Mouse (Mus musculus) CD4-positive, CD25-positive, alpha-beta regulatory T cell, adult 4 months (primary cell): ENCODE data around the gene Ptpre. TPM values are rescaled to one million over a fixed set of nuclear protein-coding genes. Genes with fewer than 3 reads are reported as not detected.

Source experiments
- ATAC-seq: one replicate; pipeline ENCODE4 v1.8.0; 2017
- polyA plus RNA-seq, 2 experiments: library from polyadenylated mRNA; unstranded; fragments of 100-300 nt; shearing (Covaris generic); gene quantifications; one replicate each; pipeline ENCODE4 v1.2.1; 2017

Gene Ptpre
- polyA plus RNA-seq, 2 experiments from 2014 or later: 36.3 to 38.2 TPM

- ATAC-seq: peak; percentile 89
Observed at GRCm38 (mm10) chr7:135580306-135581091, 43.2 kb downstream of the Ptpre start.

DNA sequence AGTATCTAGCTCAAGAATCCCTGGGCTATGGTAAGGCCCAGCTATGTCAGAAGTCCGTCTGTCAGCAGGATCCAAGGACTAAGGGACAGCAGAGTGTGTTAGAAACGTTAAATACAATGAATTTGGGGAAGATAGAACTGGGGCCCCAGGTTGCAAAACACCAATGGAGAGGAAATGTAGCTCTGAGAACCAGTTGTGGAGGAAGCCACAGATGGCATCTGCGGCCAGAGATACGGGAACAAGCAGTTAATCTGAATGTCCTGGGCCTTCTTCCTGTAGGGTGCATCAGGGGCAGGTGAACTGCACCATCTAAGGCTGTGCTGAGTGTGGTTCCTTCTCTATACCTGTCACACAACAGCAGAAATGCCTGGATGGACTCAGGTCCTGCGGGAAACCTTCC lies 43.8 kb downstream of the Ptpre start:
- no peak for ATAC-seq

DNA sequence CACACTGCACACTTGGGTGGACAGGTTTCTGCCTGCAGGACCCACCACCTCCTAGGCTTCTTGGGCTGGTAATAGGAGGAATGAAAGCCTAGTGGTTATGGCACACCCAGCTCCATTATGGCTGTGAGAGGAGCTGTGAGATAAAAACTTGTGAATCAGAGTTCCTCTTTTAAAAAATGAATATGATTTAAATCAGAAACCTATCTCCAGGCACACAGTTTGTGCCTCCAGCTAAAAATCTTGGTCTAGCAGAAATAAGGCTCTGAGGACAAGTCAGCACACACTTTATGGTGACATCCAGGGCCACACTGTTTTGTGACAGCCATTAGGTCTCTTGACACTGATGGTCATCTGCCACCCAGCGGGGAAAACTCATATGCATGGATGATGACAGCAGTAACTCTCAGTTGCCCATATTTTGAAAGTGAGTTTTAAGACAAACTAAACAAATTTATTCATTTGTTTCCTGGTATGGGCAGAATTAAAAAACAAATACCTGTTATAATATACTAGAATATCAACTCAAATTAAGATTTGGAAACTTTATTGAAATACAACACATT lies 47.9 kb downstream of the Ptpre start:
- no peak for ATAC-seq

- ATAC-seq: no peak
Observed at GRCm38 (mm10) chr7:135586402-135586801, 49.1 kb downstream of the Ptpre start.

DNA sequence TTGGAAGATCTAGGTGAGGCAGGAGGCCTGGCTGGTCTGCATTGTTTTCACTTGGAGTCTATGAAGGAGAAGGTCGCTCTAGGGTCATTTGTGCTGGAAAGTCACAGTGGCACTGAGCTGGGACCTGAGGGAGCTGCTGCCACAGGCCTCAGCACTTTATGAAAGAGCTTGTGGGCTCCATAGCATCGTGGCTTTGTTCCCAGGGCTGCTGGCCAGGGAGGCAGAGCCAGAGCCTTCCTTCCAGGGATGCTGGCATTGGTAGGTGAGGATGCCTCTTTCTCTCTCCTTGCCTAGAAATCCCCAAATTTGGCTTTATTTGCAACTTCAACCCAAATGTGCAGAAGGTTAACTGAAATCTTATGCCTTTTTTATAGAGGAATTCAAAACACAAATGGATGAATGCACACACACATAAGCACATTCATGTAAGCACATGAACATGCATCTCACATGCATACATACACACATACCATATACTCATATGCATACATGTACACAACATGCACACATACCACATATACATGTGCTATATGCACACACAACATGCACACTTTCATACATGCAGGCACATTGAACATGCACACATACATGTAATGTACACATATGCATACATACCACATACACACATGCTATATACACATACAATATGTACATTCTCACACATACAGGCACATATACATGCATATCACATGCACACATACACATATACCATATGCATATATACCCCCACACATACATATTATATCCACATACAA lies 50.7 kb downstream of the Ptpre start:
- no peak for ATAC-seq

DNA sequence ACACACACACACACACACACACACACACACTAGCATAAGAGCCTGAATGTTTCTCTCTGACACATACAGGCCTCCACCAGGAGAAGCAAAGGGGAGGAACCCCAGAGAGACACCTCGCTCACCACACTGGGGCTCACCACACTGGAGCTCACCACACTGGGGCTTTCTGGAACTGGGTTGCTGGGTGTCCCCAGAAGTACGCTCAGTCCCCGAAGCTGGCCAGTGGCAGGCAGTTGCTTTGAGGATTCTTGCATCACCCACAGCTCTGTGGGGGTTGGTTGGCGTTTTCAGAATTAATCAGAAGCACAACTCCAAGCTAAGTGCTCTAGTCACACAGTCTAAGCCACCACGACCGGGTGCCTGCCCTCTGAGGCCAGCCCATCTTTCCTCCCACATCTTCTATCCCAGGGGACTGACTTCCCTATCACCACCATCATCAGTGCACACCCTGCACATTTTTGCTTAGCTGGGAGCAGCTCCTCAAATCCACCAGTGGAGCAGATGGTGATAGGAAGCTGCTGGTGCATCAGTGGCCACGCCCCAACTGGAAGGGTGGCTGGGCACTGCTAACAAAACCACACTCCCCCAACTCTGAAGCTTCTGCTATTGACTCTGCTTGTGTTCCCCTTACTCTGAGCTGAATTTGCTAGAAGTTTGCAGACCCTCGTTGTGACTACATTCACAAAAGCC lies 51.5 kb downstream of the Ptpre start:
- peak; percentile 20 for ATAC-seq

DNA sequence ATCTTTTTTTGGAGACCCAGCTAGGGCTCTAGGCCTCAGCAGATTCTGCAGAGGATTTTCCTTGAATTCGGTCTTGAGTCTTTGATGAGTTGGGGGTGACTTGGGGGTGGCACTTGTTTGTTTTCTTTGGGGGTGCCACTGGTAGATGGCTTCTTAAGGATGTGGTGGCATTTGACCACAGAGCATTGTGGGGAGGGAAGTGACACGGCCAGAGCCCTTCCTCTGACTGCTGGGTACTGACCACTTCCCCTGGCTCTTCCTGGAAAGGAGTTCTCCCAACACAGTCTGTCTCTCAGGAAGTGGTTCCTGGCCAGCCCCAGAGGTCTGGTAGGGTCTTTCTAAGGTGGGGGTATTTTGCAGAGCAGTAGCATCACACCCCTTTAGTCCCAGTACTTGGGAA lies 54.2 kb downstream of the Ptpre start:
- ATAC-seq: no peak

DNA sequence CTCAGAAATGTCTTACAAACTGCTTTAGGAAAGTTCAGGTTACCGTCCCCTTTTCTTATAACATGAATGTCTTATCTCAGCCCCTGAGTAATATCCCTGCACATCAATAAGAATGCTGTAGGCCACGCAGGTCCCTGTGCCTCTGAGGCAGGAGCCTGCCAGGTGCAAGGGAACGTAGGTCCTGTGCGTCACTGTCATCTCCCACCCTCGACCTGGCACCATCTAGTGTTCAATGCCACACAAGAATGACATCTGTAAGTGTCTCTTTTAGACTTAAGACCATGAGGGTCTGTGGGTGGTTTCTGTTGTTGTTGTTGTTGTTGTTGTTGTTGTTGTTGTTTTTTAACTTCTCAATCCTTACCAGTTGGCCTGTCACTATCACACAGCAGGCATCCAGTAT lies 56.0 kb downstream of the Ptpre start:
- no peak for ATAC-seq

DNA sequence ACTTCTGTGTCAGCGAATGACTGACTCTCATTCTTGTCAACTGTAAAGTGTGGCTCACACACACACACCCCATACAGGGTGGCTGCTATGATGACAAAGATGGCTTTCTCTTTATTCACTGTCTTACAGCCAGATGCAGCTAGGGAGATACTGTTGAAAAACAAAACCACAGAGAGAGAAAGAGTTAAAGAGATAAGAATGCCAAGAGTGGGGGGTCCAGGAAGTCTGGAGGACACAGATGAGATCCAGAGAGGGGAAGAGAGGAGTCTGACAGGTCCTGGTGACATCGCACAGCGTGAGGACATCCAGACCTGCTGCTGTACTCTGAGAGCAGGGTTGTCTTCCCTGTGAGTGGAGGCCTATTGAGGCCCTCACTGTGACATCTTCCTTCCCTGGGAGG lies 56.5 kb downstream of the Ptpre start:
- ATAC-seq: no peak

GRCm38 (mm10) chr7:135594676-135595075 lies 57.4 kb downstream of the Ptpre start:
- ATAC-seq: no peak

- ATAC-seq: no peak
Observed at GRCm38 (mm10) chr7:135595640-135596174, 58.4 kb downstream of the Ptpre start.

- ATAC-seq: no peak
Observed at GRCm38 (mm10) chr7:135597006-135597405, 59.7 kb downstream of the Ptpre start.

DNA sequence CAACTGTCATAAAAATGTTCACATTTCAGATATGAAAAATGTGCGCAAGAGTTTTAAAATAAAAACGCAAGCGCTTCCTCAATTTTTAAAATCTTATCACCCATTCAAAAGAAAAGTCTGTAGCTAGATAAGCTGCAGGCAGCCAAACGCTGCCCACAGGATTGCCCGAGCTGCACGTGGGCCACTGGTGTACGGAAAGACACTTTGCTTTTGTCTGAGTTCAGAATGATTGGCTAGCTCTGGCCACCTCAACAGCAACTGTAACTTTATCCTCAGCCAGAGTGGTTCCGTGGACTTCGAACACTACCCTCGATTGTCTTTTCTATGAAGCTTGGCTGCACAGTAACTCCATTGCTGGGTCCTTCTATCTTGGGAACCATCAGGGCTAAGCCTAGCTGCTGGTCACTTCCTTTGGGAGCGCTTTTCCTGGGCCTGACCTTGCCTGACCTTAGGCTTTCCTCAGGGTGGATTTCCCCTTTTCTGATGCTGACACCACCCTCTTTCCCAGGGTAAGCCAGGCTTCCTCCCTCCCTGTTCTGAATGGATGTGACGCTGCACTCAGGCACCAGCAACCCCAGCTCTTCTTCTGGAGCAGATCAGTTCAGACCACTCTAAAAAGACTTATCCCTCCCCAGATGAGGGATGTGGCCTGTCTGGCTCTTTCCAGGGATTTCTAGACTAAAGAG lies 60.5 kb downstream of the Ptpre start:
- ATAC-seq: no peak

DNA sequence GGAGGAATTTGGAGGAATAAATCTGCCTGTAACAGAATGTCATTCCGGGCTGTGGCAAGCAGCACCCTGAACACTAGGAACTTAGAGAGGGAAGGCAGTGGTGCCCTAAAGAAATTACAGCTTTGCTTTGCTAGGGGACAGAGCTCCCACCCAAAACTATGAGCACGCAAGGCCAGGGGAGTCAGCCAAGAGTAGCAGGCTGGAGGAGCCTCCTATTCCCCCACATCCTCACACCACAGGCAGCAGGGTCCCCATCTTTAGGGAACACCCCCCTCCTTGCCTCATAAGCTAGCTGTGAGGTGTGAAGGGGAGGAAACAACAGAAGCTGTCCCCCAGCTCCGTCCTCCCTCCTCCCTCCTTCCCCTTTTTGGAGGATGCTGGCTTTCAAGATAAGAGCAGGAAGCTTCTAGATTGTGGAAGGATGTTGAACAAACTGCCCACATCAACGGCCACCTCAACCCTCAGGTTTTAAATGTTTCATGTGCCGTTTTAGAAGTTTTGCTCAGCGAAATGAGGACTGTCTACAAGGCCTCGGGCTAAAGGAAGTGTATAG lies 61.1 kb downstream of the Ptpre start:
- no peak for ATAC-seq

DNA sequence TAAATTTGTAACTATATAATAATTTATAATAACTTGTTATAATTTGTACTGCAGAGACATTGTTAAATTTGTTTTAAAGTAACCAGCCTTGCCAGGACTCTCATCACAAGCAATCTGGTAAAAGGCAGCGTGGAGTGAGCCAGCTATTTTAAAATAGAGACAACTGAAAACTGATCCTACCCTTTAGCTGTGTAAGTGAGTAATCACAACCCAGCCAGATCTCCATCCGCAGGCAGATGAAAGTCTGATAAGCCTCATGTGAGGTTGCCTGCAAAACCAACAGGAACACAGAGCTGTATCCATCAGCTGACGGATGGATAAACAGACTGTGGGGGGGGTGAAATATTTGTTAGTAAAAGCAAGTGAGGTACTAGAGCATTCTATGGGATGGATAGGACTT lies 62.8 kb downstream of the Ptpre start:
- ATAC-seq: no peak

GRCm38 (mm10) chr7:135601607-135602006 lies 64.3 kb downstream of the Ptpre start:
- no peak for ATAC-seq

GRCm38 (mm10) chr7:135602265-135602664 lies 65.0 kb downstream of the Ptpre start:
- no peak for ATAC-seq

GRCm38 (mm10) chr7:135602881-135603523 lies 65.7 kb downstream of the Ptpre start:
- ATAC-seq: no peak

- peak; percentile 77 for ATAC-seq
Observed at GRCm38 (mm10) chr7:135605002-135605803, 67.9 kb downstream of the Ptpre start.

DNA sequence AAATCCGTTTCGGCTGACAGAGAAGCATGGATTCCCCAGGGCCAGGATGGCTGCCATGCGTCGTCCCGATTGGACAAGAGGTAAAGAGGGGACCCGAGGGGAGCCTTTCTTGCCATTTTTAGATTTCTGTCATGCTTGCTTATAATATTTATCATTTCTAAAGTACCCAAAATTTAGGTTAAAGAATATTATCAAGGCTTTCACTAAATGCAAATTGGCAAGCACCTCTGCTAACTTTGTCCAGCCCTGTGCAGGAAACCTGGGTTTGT lies 68.5 kb downstream of the Ptpre start:
- ATAC-seq: no peak

- no peak for ATAC-seq
Observed at GRCm38 (mm10) chr7:135608208-135608607, 70.9 kb downstream of the Ptpre start.
